Mouse (Mus musculus): ENCODE data around the gene Adcy9.

GRCm38 (mm10) chr16:4378788-4379187 lies 41.5 kb downstream of the Adcy9 start:
- TF ChIP-seq POLR2A (IDR thresholded peaks at IDR 0.05; ENCODE audit: low read depth, low read length) (no peak), CTCF (IDR thresholded peaks at IDR 0.05; ENCODE audit: borderline replicate concordance, insufficient read depth, low read length) (no peak)

Measured in embryonic fibroblast, embryonic 13.5 days (primary cell).